Mouse (Mus musculus) stomach, postnatal 0 days (tissue): ENCODE data around the gene Spin1.

Experiments used
- CTCF ChIP-seq: IDR thresholded peaks from 2 replicates; pipeline ENCODE4 v1.5.1; 2016; ENCODE audit warnings: antibody characterized with exemption, low read depth, mild to moderate bottlenecking, moderate library complexity
- EP300 ChIP-seq: optimal IDR thresholded peaks from 2 replicates; pipeline ENCODE3; 2016; ENCODE audit warnings: antibody characterized with exemption

GRCm38 (mm10) chr13:51051016-51051415 is 49.7 kb upstream of the Spin1 start:
- TF ChIP-seq CTCF, result no peak
- no peak for TF ChIP-seq EP300
